Mouse (Mus musculus) myocyte (in vitro differentiated cells): Measurements from ENCODE around the gene Lrpprc. TPM values are rescaled to one million over a fixed set of nuclear protein-coding genes. Genes with fewer than 3 reads are reported as not detected.

Experiments used
- H3K27me3 ChIP-seq: one replicate; pipeline ENCODE4 v1.6.1; 2011; ENCODE audit not compliant: control insufficient read depth, insufficient read depth, insufficient read length
- H3K36me3 ChIP-seq: one replicate; pipeline ENCODE4 v1.6.1; 2011; ENCODE audit not compliant: control insufficient read depth, insufficient read depth
- H3K4me2 ChIP-seq: one replicate; pipeline ENCODE4 v1.6.1; 2011; ENCODE audit warnings: low read depth, control low read depth
- H3K4me3 ChIP-seq: one replicate; pipeline ENCODE4 v1.5.1; 2011; ENCODE audit warnings: mild to moderate bottlenecking, control low read depth, moderate library complexity
- H3K79me2 ChIP-seq: one replicate; pipeline ENCODE4 v1.6.1; 2011; ENCODE audit not compliant: control insufficient read depth, insufficient read depth
- H3ac ChIP-seq: one replicate; pipeline ENCODE4 v1.6.1; 2011; ENCODE audit not compliant: control insufficient read depth, insufficient read length
- CEBPB ChIP-seq: IDR thresholded peaks from 2 replicates; pipeline ENCODE4 v1.6.1; 2011; ENCODE audit warnings: mild to moderate bottlenecking, moderate library complexity; ENCODE audit not compliant: poor library complexity, insufficient read depth, severe bottlenecking
- E2F4 ChIP-seq: IDR thresholded peaks from one replicate; pipeline ENCODE4 v1.6.1; 2011; ENCODE audit warnings: mild to moderate bottlenecking, control low read depth, moderate library complexity; ENCODE audit not compliant: insufficient read depth
- MAX ChIP-seq: IDR thresholded peaks from one replicate; pipeline ENCODE4 v1.6.1; 2011; ENCODE audit warnings: low read depth, mild to moderate bottlenecking, control low read depth
- MYOD1 ChIP-seq, 3 experiments: IDR thresholded peaks; one replicate each; pipeline ENCODE4 v1.6.1; 2011; ENCODE audit warnings: control low read depth in 2 of 3, low read depth in 2 of 3, mild to moderate bottlenecking in 2 of 3, moderate library complexity in 1 of 3; ENCODE audit not compliant: insufficient read length in 2 of 3, control insufficient read depth in 1 of 3
- MYOG ChIP-seq, 3 experiments: IDR thresholded peaks; one replicate each; pipeline ENCODE4 v1.6.1; 2011; ENCODE audit warnings: control low read depth in 2 of 3, low read depth in 2 of 3, mild to moderate bottlenecking in 2 of 3; ENCODE audit not compliant: insufficient read length in 2 of 3, control insufficient read depth in 1 of 3, insufficient read depth in 1 of 3
- POLR2A ChIP-seq: IDR thresholded peaks from one replicate; pipeline ENCODE4 v1.6.1; 2011; ENCODE audit warnings: low read depth, mild to moderate bottlenecking, control low read depth, moderate library complexity; ENCODE audit not compliant: insufficient read length
- POLR2AphosphoS2 ChIP-seq: IDR thresholded peaks from one replicate; pipeline ENCODE4 v1.6.1; 2011; ENCODE audit warnings: low read depth, control low read depth; ENCODE audit not compliant: insufficient read length
- REST ChIP-seq: IDR thresholded peaks from one replicate; pipeline ENCODE4 v1.6.1; 2011; ENCODE audit warnings: mild to moderate bottlenecking, control low read depth, moderate library complexity; ENCODE audit not compliant: insufficient read depth, insufficient read length
- SRF ChIP-seq: IDR thresholded peaks from one replicate; pipeline ENCODE4 v1.6.1; 2011; ENCODE audit warnings: low read depth; ENCODE audit not compliant: control insufficient read depth, insufficient read length
- TCF12 ChIP-seq: IDR thresholded peaks from one replicate; pipeline ENCODE4 v1.6.1; 2011; ENCODE audit warnings: mild to moderate bottlenecking, control low read depth; ENCODE audit not compliant: poor library complexity, insufficient read depth, severe bottlenecking
- TCF3 ChIP-seq: IDR thresholded peaks from one replicate; pipeline ENCODE4 v1.6.1; 2011; ENCODE audit warnings: low read depth, control low read depth; ENCODE audit not compliant: insufficient read length
- USF1 ChIP-seq: IDR thresholded peaks from one replicate; pipeline ENCODE4 v1.6.1; 2011; ENCODE audit warnings: low read depth, mild to moderate bottlenecking, control low read depth, moderate library complexity
- polyA plus RNA-seq: library from polyadenylated mRNA; unstranded; fragments of >200 nt; fragmentation: generic; extraction: Trizol; gene quantifications from one replicate; pipeline ENCODE4 v1.2.1, GENCODE M21; 2012; ENCODE audit warnings: missing spikeins

Lrpprc gene
- polyA plus RNA-seq, 1 experiment: 23.3 TPM

DNA sequence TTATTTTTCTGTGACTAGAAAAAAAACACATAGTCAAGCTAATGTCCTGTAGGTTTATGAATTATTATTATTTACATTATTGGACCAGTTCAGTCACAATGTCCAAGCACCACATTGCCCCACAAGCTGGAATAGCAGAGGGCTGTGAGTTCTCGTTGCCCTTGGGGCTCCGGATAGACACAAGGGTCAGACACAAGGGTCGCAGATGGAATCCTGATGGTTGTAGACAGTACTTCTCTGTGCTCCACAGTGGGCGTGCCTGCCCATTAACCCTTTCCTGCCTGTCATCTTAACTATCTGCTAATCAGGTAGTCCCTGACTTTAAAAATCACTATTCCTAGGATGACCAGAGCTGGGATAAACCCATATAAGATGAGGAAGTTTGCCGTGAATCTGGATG lies 132.4 kb downstream of the Lrpprc start:
- no peak overlapping the region for H3K4me3 ChIP-seq
- H3K36me3 ChIP-seq: no peaks in the 10 kb centered on the region
- H3K4me2 ChIP-seq: no peak overlapping the region
- no peaks in the 10 kb centered on the region for H3K27me3 ChIP-seq
- TF ChIP-seq TCF3 (no peak), REST (no peak), USF1 (no peak), MYOG (IDR thresholded peaks at IDR 0.05; ENCODE audit: control insufficient read depth in 1 of 3, insufficient read depth in 1 of 3, insufficient read length in 2 of 3, low read depth in 2 of 3) (no peak), SRF (no peak), E2F4 (no peak), TCF12 (no peak), POLR2AphosphoS2 (no peak)
- H3ac ChIP-seq: no peak overlapping the region
- no peaks in the 10 kb centered on the region for H3K79me2 ChIP-seq

- no peak for TF ChIP-seq REST
- TF ChIP-seq USF1: peak; percentile 40
These were observed 132.8 kb downstream of the Lrpprc start for GRCm38 (mm10) chr17:84657782-84658181.

GRCm38 (mm10) chr17:84657422-84657732 lies 133.2 kb downstream of the Lrpprc start:
- H3K27me3 ChIP-seq: no peaks in the 10 kb centered on the region
- no peak for TF ChIP-seq TCF3
- TF ChIP-seq TCF12: no peak
- no peak for TF ChIP-seq POLR2AphosphoS2

More at GRCm38 (mm10) chr17:84657782-84658181, 132.8 kb downstream of the Lrpprc start:
- Histone ChIP-seq H3K36me3 (no peaks in the 10 kb centered on the region), H3K4me2 (no peak overlapping the region), H3K27me3 (no peaks in the 10 kb centered on the region), H3K79me2 (no peaks in the 10 kb centered on the region), H3K4me3 (no peak overlapping the region), H3ac (no peak overlapping the region)

DNA sequence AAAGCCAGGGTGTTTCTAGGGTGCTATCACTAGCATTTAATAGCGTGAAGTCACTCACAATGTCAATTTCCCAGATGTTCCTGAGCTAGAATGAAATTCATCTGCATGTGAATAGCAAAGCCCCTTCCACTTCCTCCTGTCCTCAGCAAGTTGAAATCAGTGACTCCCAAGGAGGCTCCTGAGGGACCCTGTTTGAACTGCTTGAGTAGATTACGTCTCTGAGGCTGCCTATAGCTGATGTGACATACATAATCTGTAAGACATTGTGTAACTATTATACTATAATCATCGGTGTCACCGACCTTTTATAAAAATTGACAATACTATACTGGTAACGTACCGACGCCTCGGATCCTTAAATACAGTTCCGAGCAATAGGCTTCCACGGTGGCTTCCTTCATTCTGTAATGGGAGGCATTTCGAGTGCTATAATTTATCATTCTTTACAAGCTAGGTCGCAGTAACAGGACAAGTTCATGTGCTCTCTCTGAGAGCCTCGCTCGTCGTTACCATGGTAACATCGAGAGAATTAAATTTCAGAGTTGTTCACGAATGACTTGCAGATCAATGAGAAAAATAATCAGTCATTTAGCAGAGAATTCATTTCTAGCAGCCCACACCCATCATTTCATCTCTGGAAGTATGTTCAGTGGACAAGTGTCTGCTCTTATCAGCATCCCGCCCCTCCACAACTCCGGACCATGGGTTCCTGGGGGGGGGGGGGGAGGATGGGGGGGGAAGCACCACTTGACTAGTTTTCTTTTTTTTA lies 133.8 kb downstream of the Lrpprc start:
- Histone ChIP-seq H3ac (no peak overlapping the region), H3K27me3 (no peaks in the 10 kb centered on the region), H3K4me3 (no peak overlapping the region), H3K4me2 (no peak overlapping the region), H3K36me3 (no peaks in the 10 kb centered on the region), H3K79me2 (no peaks in the 10 kb centered on the region)
- TF ChIP-seq MAX (no peak), REST (no peak), SRF (no peak), CEBPB (no peak), POLR2AphosphoS2 (no peak), TCF3 (no peak), POLR2A (no peak), MYOG (IDR thresholded peaks at IDR 0.05; ENCODE audit: control insufficient read depth in 1 of 3, insufficient read depth in 1 of 3, insufficient read length in 2 of 3, low read depth in 2 of 3) (no peak), E2F4 (no peak), MYOD1 (IDR thresholded peaks at IDR 0.05; ENCODE audit: control insufficient read depth in 1 of 3, insufficient read length in 2 of 3, low read depth in 2 of 3) (no peak), USF1 (no peak), TCF12 (no peak)

More at GRCm38 (mm10) chr17:84657422-84657732, 133.2 kb downstream of the Lrpprc start:
- Histone ChIP-seq H3K36me3 (no peaks in the 10 kb centered on the region), H3K4me2 (no peak overlapping the region), H3K4me3 (no peak overlapping the region), H3K79me2 (no peaks in the 10 kb centered on the region), H3ac (no peak overlapping the region)

GRCm38 (mm10) chr17:84656205-84656604 lies 134.4 kb downstream of the Lrpprc start:
- Histone ChIP-seq H3K79me2 (no peaks in the 10 kb centered on the region), H3ac (no peak overlapping the region), H3K36me3 (no peaks in the 10 kb centered on the region), H3K4me2 (no peak overlapping the region), H3K4me3 (no peak overlapping the region), H3K27me3 (no peaks in the 10 kb centered on the region)
- no peak for TF ChIP-seq POLR2A
- no peak for TF ChIP-seq MYOD1 (IDR thresholded peaks at IDR 0.05; ENCODE audit: control insufficient read depth in 1 of 3, insufficient read length in 2 of 3, low read depth in 2 of 3)
- TF ChIP-seq USF1: no peak
- TF ChIP-seq REST: no peak
- no peak for TF ChIP-seq SRF
- no peak for TF ChIP-seq MAX
- TF ChIP-seq CEBPB: no peak
- TF ChIP-seq TCF12: no peak
- TF ChIP-seq POLR2AphosphoS2: no peak
- TF ChIP-seq E2F4: no peak

Other genes starting within 250 kb of the Lrpprc start
- 10.1 TPM for gene Dync2li1, start 164.3 kb downstream of the Lrpprc start, polyA plus RNA-seq
- 0.05 TPM for gene Abcg8, start 114.5 kb downstream of the Lrpprc start, polyA plus RNA-seq
- gene Abcg5, start 107.8 kb downstream of the Lrpprc start, polyA plus RNA-seq: not detected
- 50.1 TPM for gene Ppm1b, start 166.0 kb upstream of the Lrpprc start, polyA plus RNA-seq
- 0.02 TPM for gene Slc3a1, start 237.6 kb upstream of the Lrpprc start, polyA plus RNA-seq